Mouse (Mus musculus) ES-CJ7 (cell line): ENCODE data around the gene Lrch1.

Experiments
- DNase-seq: peaks from one replicate; pipeline ENCODE4 v3.0.0; 2011; ENCODE audit warnings: low read depth, low spot score

The Lrch1 gene

GRCm38 (mm10) chr14:74947376-74948013, at the start of gene Lrch1:
Lrch1 (minus strand) TSS chr14:74947876.
- DNase-seq: peak; percentile 83

GRCm38 (mm10) chr14:74997041-74997440, 49.4 kb upstream of the Lrch1 start:
- no peak for DNase-seq

- no peak for DNase-seq
Observed at GRCm38 (mm10) chr14:74996556-74996955, 48.9 kb upstream of the Lrch1 start.

- DNase-seq: peak; percentile 54
Observed at GRCm38 (mm10) chr14:74990504-74990903, 42.8 kb upstream of the Lrch1 start.

- DNase-seq: no peak
Observed at GRCm38 (mm10) chr14:74989909-74990308, 42.2 kb upstream of the Lrch1 start.

- no peak for DNase-seq
Observed at GRCm38 (mm10) chr14:74989322-74989721, 41.6 kb upstream of the Lrch1 start.

- DNase-seq: no peak
Observed at GRCm38 (mm10) chr14:74986527-74986926, 38.9 kb upstream of the Lrch1 start.

- DNase-seq: no peak
Observed at GRCm38 (mm10) chr14:74985658-74986057, 38.0 kb upstream of the Lrch1 start.

GRCm38 (mm10) chr14:74984817-74985391, 37.2 kb upstream of the Lrch1 start:
- DNase-seq: no peak

- no peak for DNase-seq
Observed at GRCm38 (mm10) chr14:74983079-74983478, 35.4 kb upstream of the Lrch1 start.

- no peak for DNase-seq
Observed at GRCm38 (mm10) chr14:74981016-74981415, 33.3 kb upstream of the Lrch1 start.

GRCm38 (mm10) chr14:74976972-74977371, 29.3 kb upstream of the Lrch1 start:
- no peak for DNase-seq

- peak; percentile 49 for DNase-seq
Observed at GRCm38 (mm10) chr14:74974136-74974651, 26.5 kb upstream of the Lrch1 start.

- DNase-seq: no peak
Observed at GRCm38 (mm10) chr14:74972687-74973086, 25.0 kb upstream of the Lrch1 start.

GRCm38 (mm10) chr14:74972216-74972615, 24.5 kb upstream of the Lrch1 start:
- DNase-seq: no peak

GRCm38 (mm10) chr14:74963402-74963764, 15.7 kb upstream of the Lrch1 start:
- DNase-seq: no peak

- no peak for DNase-seq
Observed at GRCm38 (mm10) chr14:74962713-74963401, 15.2 kb upstream of the Lrch1 start.

GRCm38 (mm10) chr14:74960568-74960967, 12.9 kb upstream of the Lrch1 start:
- peak; percentile 46 for DNase-seq

GRCm38 (mm10) chr14:74956702-74957101, 9.0 kb upstream of the Lrch1 start:
- no peak for DNase-seq

GRCm38 (mm10) chr14:74956234-74956633, 8.6 kb upstream of the Lrch1 start:
- DNase-seq: no peak

GRCm38 (mm10) chr14:74948426-74949240, 957 bp upstream of the Lrch1 start:
- peak; percentile 45 for DNase-seq

GRCm38 (mm10) chr14:74948014-74948396, 329 bp upstream of the Lrch1 start:
- no peak for DNase-seq
